Mouse (Mus musculus): ENCODE data around the gene Arl4d. TPM values are rescaled to one million over a fixed set of nuclear protein-coding genes. Genes with fewer than 3 reads are reported as not detected.

Arl4d gene
- polyA plus RNA-seq, 1 experiment = 2.5 TPM

GRCm38 (mm10) chr11:101678770-101679169 is 13.4 kb downstream of the Arl4d start:
- H3K4me3 ChIP-seq (ENCODE audit: insufficient read depth, poor library complexity, severe bottlenecking) = no peak overlapping the region

DNA sequence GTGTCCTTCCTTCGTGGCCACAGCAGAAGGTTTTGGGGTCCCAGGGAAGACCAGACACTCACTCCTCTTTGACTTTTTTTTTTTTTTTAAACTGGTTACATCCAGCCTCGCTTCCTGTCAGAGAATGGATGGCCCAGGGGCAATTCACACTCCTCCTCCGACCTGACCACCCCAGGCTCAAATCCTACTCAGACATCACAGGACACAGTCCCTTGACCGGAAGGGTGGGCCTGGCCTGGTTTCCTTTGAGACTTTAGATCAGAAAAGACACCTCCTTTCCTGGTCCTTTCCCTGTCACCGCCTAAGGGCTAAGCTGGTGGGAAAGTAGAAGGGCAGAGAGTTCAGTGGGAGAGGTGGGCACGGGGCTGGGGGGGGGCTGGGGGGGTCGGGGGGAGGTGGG is 14.6 kb downstream of the Arl4d start:
- Histone ChIP-seq H3K27me3 (ENCODE audit: control insufficient read depth, insufficient read depth, insufficient read length) (no peaks in the 10 kb centered on the region), H3ac (ENCODE audit: control insufficient read depth, insufficient read length, low read depth) (no peak overlapping the region), H3K36me3 (ENCODE audit: control insufficient read depth, insufficient read depth) (no peaks in the 10 kb centered on the region), H3K79me3 (ENCODE audit: low read depth) (no peaks in the 10 kb centered on the region), H3K4me3 (ENCODE audit: insufficient read depth, poor library complexity, severe bottlenecking) (no peak overlapping the region), H3K79me2 (ENCODE audit: control insufficient read depth, insufficient read depth) (no peaks in the 10 kb centered on the region)
- TF ChIP-seq MAX (IDR thresholded peaks at IDR 0.05) (no peak), CEBPB (IDR thresholded peaks at IDR 0.05; ENCODE audit: low read depth) (no peak), FOSL1 (IDR thresholded peaks at IDR 0.05; ENCODE audit: insufficient read depth, low read length, poor library complexity, severe bottlenecking) (no peak), CTCF (IDR thresholded peaks at IDR 0.05; ENCODE audit: control insufficient read depth, insufficient read depth, insufficient read length) (no peak)

More at GRCm38 (mm10) chr11:101678770-101679169, 13.4 kb downstream of the Arl4d start:
- no peaks in the 10 kb centered on the region for H3K27me3 ChIP-seq (ENCODE audit: control insufficient read depth, insufficient read depth, insufficient read length)
- TF ChIP-seq USF1 (IDR thresholded peaks at IDR 0.05; ENCODE audit: low read depth) (no peak), MYOG (IDR thresholded peaks at IDR 0.05; ENCODE audit: control insufficient read depth, extremely low read depth, insufficient read length) (no peak), MAX (IDR thresholded peaks at IDR 0.05) (no peak), CTCF (IDR thresholded peaks at IDR 0.05; ENCODE audit: control insufficient read depth, insufficient read depth, insufficient read length) (no peak), MYOD1 (IDR thresholded peaks at IDR 0.05; ENCODE audit: control insufficient read depth, insufficient read length, low read depth) (no peak)
- H3K79me2 ChIP-seq (ENCODE audit: control insufficient read depth, insufficient read depth) = no peaks in the 10 kb centered on the region
- H3K79me3 ChIP-seq (ENCODE audit: low read depth) = no peaks in the 10 kb centered on the region
- H3ac ChIP-seq (ENCODE audit: control insufficient read depth, insufficient read length, low read depth) = no peak overlapping the region
- H3K36me3 ChIP-seq (ENCODE audit: control insufficient read depth, insufficient read depth) = no peaks in the 10 kb centered on the region

GRCm38 (mm10) chr11:101680634-101681325 is 15.4 kb downstream of the Arl4d start:
- Histone ChIP-seq H3ac (ENCODE audit: control insufficient read depth, insufficient read length, low read depth) (no peak overlapping the region), H3K4me3 (ENCODE audit: insufficient read depth, poor library complexity, severe bottlenecking) (no peak overlapping the region), H3K79me2 (ENCODE audit: control insufficient read depth, insufficient read depth) (no peaks in the 10 kb centered on the region), H3K36me3 (ENCODE audit: control insufficient read depth, insufficient read depth) (no peaks in the 10 kb centered on the region), H3K27me3 (ENCODE audit: control insufficient read depth, insufficient read depth, insufficient read length) (no peaks in the 10 kb centered on the region), H3K79me3 (ENCODE audit: low read depth) (no peaks in the 10 kb centered on the region)
- TF ChIP-seq MAX (IDR thresholded peaks at IDR 0.05) (no peak), MYOD1 (IDR thresholded peaks at IDR 0.05; ENCODE audit: control insufficient read depth, insufficient read length, low read depth) (no peak)

GRCm38 (mm10) chr11:101681968-101682367 is 16.6 kb downstream of the Arl4d start:
- Histone ChIP-seq H3K79me2 (ENCODE audit: control insufficient read depth, insufficient read depth) (no peaks in the 10 kb centered on the region), H3ac (ENCODE audit: control insufficient read depth, insufficient read length, low read depth) (no peak overlapping the region), H3K4me3 (ENCODE audit: insufficient read depth, poor library complexity, severe bottlenecking) (no peak overlapping the region), H3K27me3 (ENCODE audit: control insufficient read depth, insufficient read depth, insufficient read length) (no peaks in the 10 kb centered on the region), H3K36me3 (ENCODE audit: control insufficient read depth, insufficient read depth) (no peaks in the 10 kb centered on the region), H3K79me3 (ENCODE audit: low read depth) (no peaks in the 10 kb centered on the region)
- TF ChIP-seq MAX (IDR thresholded peaks at IDR 0.05) (no peak), USF1 (IDR thresholded peaks at IDR 0.05; ENCODE audit: low read depth) (no peak), CTCF (IDR thresholded peaks at IDR 0.05; ENCODE audit: control insufficient read depth, insufficient read depth, insufficient read length) (no peak), MYOD1 (IDR thresholded peaks at IDR 0.05; ENCODE audit: control insufficient read depth, insufficient read length, low read depth) (no peak), MYOG (IDR thresholded peaks at IDR 0.05; ENCODE audit: control insufficient read depth, extremely low read depth, insufficient read length) (no peak), FOSL1 (IDR thresholded peaks at IDR 0.05; ENCODE audit: insufficient read depth, low read length, poor library complexity, severe bottlenecking) (no peak), CEBPB (IDR thresholded peaks at IDR 0.05; ENCODE audit: low read depth) (no peak)

GRCm38 (mm10) chr11:101682410-101682960 is 17.1 kb downstream of the Arl4d start:
- no peak overlapping the region for H3ac ChIP-seq (ENCODE audit: control insufficient read depth, insufficient read length, low read depth)
- no peaks in the 10 kb centered on the region for H3K36me3 ChIP-seq (ENCODE audit: control insufficient read depth, insufficient read depth)
- TF ChIP-seq USF1 (IDR thresholded peaks at IDR 0.05; ENCODE audit: low read depth) (no peak), MYOD1 (IDR thresholded peaks at IDR 0.05; ENCODE audit: control insufficient read depth, insufficient read length, low read depth) (no peak), CEBPB (IDR thresholded peaks at IDR 0.05; ENCODE audit: low read depth) (no peak), MYOG (IDR thresholded peaks at IDR 0.05; ENCODE audit: control insufficient read depth, extremely low read depth, insufficient read length) (no peak), MAX (IDR thresholded peaks at IDR 0.05) (no peak), FOSL1 (IDR thresholded peaks at IDR 0.05; ENCODE audit: insufficient read depth, low read length, poor library complexity, severe bottlenecking) (no peak), CTCF (IDR thresholded peaks at IDR 0.05; ENCODE audit: control insufficient read depth, insufficient read depth, insufficient read length) (no peak)
- H3K4me3 ChIP-seq (ENCODE audit: insufficient read depth, poor library complexity, severe bottlenecking) = no peak overlapping the region
- H3K27me3 ChIP-seq (ENCODE audit: control insufficient read depth, insufficient read depth, insufficient read length) = no peaks in the 10 kb centered on the region
- H3K79me2 ChIP-seq (ENCODE audit: control insufficient read depth, insufficient read depth) = no peaks in the 10 kb centered on the region
- no peaks in the 10 kb centered on the region for H3K79me3 ChIP-seq (ENCODE audit: low read depth)
